Mouse (Mus musculus) G1E (cell line): Measurements from ENCODE around the gene Prickle1.

ENCODE experiments used
- CTCF ChIP-seq: IDR thresholded peaks from 2 replicates; pipeline ENCODE4 v1.5.1; 2012; ENCODE audit warnings: low read depth, low read length, inconsistent platforms, mixed read lengths
- GATA1 ChIP-seq: IDR thresholded peaks from 2 replicates; pipeline ENCODE4 v1.6.1; 2012; ENCODE audit warnings: borderline replicate concordance, low read length, inconsistent platforms, mixed read lengths
- TAL1 ChIP-seq: conservative IDR thresholded peaks from 2 replicates; pipeline ENCODE4 v1.6.1; 2012; ENCODE audit warnings: low read depth, low read length, inconsistent platforms, mixed read lengths

DNA sequence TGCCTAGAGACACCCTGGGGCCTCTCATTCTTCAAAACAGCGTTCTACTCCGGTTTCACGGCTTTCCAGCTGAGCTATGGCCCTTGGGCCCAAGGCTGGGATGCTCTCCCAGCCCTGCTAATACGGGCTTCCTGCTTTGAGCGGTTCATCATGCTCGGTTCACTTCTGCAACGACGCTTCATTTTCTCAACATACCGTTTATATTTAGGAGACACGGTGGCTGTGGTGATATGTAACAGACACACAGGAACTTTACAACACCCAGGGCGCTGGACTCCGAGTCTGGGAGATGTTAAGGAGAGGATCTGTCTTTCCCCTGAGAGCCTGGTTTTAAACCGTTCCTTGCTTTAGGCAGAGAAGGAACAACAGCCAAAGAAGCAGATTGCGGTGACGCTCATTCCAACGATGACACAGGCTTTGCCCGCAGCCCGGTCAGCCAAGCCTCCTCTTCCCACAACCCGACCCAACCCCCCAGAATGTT, 15.1 kb upstream of the Prickle1 start:
- TF ChIP-seq TAL1 (no peak), CTCF (no peak), GATA1 (no peak)
